Mouse (Mus musculus) Muller cell, postnatal 12 days (primary cell): Measurements from ENCODE around the gene Pkd1l3.
A peak's percentile ranks its signal among the peaks of the same experiment; 100 is the strongest.

Source experiments
- DNase-seq: peaks from one replicate; pipeline ENCODE4 v3.0.0-alpha.2; 2015; ENCODE audit errors: inconsistent ontology term

The Pkd1l3 gene

DNA sequence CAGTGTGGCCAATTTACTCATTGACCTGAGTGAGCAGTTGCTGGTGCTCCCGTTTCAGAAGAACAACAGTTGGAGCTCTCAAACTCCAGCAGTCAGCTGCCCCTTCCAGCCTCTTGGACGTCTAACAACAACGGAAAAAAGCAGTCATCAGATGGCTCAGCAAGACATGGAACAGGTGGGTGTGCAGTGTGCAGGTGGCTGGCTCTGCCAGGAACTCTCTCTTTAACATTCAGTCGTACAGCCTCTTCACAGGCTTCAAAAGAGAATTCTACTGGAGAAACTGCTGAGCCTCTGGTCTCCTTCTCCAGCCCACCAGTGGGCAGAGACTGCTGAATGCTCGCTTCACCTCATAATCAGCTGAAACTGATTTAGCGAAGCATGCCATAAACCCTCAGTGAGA, 14.3 kb downstream of the Pkd1l3 start:
- DNase-seq, result no peak

DNA sequence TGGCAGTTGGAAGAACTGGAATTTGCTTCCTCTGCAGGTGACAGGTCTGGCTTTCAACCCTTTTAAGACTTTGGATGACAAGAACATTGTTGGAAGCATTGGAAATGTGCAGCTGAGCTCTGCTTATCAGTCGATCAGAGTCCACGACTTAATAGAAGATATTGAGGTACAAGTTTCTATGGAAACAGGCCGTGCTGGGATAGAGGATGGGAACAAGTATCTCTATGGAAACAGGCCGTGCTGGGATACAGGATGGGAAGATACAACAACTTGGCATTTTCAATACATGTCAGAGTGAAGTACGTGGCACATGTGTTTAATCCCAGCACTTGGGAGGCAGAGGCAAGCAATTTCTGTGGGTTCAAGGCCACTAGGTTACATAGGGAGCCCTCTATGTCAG, 18.2 kb downstream of the Pkd1l3 start:
- DNase-seq, result no peak

DNA sequence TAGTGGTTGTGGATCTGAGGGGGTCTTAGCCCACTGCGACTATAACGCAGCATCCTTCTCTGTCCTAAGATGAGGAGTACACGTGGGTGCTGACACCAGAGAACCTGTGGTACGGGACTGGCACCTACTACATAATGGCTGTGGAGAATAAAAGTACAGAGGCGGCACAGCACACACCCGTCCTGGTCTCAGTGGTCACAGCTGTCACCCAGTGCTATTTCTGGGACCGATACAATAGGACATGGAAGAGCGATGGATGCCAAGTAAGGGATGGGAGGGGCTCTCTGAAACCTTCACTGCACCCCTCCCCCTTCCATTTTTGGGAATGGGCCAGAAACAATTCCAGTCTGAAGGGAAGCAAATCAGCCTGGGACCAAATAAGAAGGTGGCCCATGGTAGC, 20.8 kb downstream of the Pkd1l3 start:
- no peak for DNase-seq

DNA sequence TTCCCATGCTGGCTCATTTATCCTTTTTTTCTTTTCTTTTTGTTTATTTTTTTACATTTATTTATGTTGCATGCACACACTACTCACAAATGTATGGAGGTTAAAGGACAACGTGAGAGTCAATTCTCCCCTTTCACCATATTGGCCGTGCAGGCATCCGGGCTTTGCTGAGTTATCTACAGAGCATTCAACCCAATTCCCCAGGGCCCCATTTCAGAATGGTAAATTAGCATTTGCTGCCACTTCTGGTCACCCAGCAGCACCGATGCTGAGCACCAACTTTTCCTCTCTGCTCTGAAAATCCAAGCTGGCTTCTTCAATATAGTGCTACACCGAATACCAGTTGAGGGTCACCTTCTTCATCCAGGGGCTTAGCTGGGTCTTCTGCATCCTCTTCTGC, 24.5 kb downstream of the Pkd1l3 start:
- DNase-seq, result no peak

DNA sequence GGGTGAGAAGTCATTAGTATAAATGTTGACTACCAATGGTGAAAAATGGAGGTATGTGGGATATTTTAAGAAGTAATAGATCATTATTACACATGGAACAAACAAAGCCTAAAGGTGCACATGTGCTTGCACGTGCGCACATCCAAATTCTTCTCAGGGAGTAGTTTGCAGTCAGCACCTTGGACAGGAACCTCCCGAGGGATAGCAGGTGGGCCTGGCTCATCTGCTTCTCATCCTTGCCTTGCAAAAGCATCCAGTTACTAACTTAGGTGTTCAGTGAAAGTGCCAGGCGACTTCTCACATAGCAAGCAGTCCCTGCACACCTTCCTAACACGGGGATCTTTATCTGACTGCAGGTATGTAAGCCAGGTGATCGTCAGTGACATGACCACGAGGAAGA, 26.1 kb downstream of the Pkd1l3 start:
- no peak for DNase-seq

DNA sequence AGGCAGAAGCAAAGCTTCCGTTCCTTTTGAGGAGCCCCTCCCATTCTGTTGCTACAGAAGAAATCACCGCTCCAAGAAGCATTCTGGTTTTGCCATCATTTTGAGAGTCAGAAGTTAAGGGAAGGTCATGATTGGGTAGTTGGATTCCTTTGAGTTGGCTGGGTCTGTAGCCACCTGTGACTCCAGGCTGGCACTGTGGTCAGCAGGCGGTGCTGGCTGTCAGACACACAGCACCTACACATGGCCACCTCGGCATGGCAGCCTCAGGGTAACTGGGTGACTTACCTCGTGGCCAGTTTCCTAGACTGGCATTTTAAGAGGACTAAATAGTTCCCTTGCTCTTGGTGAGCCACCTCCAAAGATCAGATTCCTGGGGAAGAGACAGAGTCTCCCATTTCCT, 26.9 kb downstream of the Pkd1l3 start:
- DNase-seq, result no peak

DNA sequence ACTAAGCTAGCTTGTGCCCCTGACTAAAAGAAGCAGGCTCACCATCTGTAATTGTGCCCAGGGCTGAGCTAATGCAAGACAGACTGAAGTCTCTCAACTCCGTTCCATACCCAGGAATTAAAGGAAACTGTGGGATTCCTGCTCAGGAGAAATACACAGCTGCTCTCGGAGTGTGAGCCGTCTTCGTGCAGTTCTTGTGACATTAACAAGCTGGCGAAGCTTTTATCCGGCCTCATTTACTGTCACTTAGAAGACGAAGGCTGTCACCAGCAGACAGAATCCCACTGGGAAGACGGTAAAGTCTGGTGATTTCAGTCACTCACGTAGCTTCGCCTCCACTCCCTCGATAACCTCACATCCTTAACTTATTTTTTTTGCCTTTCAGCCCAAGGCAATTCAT, 33.0 kb downstream of the Pkd1l3 start:
- no peak for DNase-seq

DNA sequence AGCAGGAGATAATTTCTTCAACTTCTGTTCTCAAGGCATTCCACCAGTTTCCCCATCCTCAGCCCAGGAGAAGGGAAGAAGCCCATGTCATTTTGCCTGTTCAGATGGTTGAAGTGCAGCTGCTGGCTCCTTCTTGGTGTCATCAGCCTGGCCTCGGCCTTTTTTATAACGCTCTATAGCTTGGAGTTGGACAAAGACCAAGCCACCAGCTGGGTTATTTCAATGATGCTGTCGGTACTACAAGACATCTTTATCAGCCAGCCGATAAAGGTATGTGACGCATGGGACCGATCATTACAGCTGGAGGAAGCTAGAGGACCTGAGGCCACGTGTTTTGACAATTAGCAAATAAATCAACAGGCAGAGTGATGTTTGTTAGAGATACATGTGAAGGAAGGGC, 34.2 kb downstream of the Pkd1l3 start:
- DNase-seq, result no peak

DNA sequence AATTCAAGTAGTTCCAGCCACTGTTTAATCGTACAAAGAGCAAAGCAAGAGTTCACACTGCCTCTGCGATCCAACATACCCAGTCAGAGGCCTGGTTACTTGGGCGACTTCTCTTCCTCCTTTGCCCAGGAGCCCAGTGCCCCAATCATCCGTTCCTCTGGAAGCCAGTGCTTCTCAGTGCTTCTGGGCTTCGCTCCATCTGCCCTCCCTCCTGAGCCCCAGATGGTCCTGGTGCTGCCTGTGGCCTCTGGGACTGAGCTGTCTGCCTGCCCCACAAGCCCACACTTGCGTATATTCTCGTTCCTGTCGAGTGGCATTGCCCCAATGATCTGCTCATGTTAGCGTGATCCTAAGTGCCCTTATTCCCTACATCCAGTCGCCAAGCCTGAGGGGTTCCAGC, 36.5 kb downstream of the Pkd1l3 start:
- no peak for DNase-seq

DNA sequence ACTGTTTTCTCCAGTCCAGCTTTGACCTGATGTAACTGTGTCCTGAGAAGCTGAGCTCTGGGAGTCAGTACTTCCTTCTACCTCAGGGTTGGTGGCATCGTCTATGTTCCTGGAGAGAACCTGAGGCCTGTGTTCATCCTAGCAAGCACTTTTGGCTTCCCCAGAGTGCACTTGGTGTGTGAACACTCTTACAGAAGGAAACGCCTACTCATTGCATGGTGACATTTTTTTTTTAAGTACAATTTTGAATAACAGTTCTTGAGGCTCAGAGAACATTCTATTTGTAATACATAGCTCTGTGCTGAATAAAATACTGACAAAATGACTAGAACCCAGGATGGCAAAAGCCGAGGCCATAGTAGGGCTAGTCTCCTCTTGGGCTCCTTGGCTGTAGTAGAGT, 42.5 kb downstream of the Pkd1l3 start:
- DNase-seq, result no peak

DNA sequence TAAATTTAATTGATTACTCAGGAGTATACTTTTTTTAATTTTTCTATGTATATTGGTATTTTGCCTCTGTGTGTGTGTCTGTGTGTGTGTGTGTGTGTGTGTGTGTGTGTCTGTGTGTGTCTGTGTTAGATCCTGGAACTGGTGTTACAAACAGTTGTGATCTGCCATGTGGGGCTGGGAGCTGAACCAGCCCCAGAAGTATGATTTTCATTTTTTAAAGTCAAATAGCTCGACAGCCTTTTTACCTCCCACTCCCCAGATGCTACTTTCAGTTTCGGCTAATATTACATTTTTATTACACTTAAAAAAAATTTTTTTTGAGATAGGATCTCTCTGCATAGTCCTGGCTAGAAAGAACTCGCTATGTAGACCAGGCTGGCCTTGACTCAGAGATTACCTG, 48.0 kb downstream of the Pkd1l3 start:
- no peak for DNase-seq

DNA sequence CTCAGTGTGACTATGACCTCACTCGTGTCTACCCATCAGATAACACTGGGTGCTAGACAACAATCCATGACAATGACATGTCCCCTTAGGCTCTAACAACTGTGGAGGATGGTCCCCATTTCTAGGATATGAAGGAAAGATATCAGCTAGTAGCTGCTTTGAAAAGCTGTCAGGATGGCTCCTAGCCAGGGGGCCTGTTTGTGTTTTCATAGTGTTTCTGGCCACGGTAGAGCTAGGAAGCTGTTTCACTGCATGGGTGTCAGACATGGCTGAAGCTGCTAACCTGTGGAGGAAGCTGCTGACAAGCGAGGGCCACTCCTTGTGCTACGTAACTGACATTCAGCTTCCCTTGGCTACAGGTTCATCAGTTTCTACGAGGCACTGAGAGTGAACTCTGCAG, 52.3 kb downstream of the Pkd1l3 start:
- no peak for DNase-seq

DNA sequence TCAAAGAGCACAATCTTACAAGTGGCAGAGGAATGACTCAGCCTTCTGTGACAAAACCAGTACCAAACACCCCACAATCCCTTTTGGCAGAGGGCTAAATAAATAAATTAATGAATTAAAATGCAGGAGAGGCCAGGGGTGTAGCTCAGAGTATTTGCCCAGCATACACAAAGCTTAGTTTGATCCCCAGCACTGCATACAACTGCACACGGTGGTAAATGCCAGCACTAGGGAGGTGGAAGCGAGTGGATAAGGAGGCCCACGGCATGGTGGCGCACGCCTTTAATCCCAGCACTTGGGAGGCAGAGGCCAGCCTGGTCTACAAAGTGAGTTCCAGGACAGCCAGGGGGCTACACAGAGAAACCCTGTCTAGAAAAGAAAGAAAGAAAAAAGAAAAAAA, 58.3 kb downstream of the Pkd1l3 start:
- no peak for DNase-seq

DNA sequence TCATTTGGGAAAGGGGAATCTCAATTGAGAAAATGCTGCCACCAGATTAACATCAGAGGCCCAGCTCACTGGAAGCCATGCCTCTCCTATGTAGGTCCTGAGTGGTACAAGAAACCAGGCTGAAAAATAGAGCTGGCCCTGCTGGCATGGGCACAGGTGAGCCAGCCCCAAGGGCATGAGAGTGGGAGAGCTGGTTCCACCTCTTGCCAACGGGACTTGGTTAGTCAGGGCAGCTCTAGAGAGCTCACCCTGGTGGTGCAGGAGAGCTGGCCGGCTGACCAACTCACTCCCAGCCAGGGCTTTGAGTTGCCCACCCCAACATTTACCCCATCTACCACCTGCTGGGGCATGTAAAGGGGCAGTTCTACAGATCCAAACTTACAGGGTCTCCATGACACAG, 59.3 kb downstream of the Pkd1l3 start:
- no peak for DNase-seq

DNA sequence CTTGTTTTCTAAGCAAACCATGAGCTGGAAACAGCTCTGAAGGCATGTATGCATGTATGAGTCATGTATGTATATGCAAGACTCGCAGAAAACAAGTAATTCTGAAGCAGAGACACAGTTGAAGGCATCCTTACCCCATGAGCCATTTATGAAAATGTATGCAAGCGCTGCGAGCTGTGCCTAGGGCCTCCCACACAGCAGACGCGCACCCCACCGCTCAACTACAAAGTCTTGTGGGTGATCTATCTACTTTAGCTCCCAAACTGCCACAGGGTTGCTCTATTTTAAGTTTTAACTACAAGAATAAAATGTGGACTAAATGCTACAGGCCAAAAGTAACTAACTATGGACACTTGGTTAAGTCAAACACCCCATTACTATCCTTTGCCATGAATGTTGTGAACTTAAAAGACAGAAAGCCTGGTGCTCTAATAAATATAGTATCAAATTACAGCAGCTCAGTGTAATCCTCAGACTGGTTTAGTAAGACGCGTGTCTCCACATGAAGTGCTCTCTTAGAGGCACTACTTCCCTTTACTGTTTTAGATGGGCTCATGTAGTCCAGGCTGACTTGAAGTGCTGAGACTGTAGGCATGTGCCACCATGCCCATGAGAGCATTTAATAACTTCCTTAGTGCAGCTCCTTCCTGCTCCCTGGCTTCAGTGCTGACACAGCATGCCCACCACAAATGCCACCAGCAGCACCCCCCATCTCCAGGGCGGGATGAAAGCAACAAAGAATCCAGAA, 61.8 kb downstream of the Pkd1l3 start:
- no peak for DNase-seq

DNA sequence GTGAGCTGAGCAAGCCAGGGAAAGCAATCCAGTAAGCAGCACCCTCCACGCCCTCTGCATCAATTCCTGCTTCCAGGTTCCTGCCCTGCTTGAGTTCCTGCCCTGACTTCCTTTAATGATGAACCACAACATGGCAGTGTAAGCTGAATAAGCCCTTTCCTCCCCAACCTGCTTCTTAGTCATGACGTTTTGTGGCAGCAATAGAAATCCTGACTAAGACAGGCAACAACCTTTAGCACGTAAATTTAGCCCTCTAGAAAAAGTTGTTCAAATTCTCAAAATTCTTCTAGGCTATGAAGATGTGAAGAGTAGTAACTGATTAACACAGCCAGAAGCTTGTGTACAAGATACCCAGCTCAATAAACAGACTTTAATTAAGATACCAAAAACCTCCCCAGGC, 67.2 kb downstream of the Pkd1l3 start:
- DNase-seq, result no peak

DNA sequence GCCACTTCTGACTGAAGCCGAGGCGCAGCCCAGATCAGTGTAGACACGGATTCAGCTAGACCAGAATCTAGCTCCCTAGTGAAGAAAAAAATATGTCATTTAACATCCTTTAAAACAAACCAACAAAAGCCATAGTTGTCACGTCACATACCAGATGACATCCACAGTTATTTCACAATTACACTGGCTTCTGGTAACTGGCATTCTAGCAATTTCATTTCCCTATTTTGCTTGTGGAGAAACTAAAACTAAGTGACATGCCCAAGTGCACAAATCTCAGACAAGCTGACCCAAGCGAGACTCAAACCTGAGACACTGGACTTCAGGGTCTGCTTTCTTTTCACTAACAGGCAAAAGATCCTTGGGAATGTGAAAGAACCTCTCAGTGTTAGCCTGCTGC, 67.8 kb downstream of the Pkd1l3 start:
- no peak for DNase-seq

DNA sequence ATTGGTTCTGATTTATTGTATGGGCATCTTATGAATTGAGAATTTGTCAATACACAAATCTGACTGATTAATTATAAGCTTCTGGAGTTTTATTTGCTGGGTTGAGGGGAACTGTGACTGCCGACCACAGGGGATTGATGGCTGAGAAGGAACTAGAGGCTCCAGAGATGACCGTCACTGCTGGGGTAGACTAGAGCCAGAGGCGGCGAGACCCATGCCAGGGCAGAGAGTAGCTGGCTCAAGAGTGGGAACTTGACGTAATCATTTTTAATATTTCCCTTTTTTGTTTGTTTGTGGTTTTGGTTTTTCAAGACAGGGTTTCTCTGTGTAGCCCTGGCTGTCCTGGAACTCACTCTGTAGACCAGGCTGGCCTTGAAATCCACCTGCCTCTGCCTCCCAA, 72.9 kb downstream of the Pkd1l3 start:
- DNase-seq, result no peak

DNA sequence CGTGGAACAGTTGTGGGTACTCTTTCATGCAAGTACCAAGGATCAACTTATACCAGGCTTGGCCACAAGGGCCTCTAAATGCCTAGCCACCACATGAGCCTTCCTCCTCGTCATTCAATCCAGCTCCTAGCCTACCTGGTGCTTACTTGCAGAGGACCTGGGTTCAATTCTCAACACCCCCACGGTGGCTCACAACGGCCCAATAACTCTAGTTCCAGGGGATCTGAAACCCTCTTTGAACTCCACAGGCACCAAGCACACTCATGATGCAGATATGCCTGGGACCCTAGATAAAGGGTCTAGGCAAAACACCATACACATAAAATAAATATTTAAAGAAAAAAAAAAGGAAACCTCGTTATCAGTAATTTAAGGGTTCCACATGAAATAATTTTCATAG, 77.5 kb downstream of the Pkd1l3 start:
- DNase-seq, result peak; percentile 19

DNA sequence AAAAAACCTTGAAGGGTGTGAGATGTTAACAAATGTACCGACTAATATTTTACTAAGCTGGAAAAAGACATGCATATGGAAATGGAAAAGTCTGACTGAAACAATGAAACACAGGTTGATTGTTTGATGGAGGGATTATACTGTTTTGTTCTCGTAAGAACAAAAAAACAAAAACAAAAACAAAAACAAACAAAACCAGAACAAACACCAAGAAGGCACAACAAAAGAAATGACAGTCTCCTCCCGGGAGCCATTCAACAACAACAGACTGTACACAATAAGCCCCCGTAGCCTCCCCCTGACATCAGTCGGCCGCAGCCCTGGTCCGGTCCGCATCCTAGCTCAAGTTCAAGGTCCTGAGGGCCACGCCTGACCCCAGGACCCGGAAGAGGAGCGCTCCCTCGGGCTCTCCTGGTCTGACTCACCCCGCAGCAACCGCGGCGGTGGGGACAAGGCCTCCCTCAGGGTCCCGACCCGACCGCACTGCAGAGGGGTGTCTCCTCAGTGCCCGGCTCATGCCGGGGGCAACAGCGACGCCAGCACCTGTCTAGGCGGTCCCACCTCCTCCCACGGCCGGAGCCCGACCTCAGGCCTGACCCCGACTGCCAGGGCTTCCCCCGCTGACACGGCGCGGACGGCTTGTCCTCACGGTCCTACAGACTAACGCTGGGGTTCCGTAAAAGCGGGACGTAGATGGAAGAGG, 78.3 kb downstream of the Pkd1l3 start:
- no peak for DNase-seq

DNA sequence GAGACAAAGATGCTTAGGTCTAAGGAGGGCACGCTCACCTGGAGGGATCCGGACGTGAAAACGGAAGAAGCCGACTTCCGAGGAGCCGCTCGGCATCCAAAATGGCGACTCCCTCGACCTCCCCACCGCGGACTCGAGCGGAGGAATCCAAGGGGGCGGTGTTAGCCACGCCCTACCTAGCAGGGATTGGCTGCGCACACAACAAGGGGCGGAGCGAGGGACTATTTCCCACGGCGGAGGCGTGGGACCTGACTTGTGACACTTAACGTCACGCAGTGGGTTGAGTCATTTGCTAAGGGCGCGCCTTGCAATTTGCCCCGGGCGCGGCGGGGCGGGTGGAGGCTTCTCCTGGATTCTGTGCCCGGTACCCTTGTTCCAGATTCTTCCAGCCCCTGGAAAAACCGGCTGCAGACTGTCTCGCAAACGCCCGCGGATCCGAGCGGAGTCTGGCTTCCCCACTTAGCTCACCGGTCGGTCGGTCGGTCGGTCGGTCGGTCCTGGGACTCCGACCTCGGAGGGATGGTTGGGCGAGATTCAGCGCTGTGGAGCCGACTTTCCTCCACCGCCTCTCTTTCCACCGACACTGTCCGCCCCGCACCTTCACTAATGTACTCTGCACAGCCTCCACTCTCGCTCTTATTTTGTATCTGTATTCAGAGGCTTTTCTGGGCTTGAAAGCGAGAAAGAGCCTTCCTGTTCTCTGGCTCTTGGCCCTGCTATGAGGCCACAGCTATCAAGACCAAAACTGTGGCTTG, 79.0 kb downstream of the Pkd1l3 start, which contains the start of gene Ist1:
Gene Ist1 (minus strand): TSS at position 115 of the 755 bp plus-strand sequence.
- DNase-seq, result peak; percentile 100

DNA sequence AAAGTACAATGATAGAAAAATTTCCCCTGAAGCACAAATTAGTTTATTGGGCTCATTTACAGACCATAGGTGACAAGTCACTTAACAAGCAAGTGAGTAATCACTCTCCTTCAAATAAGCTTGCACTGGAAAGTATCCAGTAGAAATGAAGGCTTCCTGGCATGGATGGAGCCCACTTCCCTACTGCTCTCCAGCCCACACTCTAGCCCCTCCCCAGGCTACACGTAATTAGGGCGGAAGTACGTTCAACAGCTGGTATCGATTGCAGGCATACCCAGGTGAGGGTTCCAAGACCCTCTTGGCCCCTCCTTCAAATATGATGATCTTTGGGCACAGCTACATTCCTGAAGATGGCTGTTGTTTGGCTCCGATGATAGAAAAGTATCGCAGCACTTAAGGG, 79.8 kb downstream of the Pkd1l3 start:
- DNase-seq, result no peak

DNA sequence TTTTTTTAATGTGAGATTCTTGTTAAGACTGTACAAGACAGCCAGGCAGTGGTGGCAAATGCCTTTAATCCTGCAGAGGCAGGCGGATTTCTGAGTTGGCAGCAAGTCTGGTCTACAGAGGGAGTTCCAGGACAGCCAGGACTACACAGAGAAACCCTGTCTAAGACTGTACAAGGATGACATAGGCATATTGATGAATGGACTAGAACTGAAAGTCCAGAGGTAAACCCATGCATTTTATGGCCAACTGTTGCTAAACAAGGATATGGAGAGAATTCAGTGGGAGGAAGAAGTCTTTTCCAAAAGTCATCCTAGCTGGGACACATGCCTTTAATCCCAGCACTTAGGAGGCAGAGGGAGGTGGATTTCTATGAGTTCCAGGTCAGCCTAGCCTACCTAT, 83.4 kb downstream of the Pkd1l3 start:
- DNase-seq, result no peak
